Mouse (Mus musculus): ENCODE results near the gene Defb11. TPM values are rescaled to one million over a fixed set of nuclear protein-coding genes. Genes with fewer than 3 reads are reported as not detected.

The Defb11 gene
- not detected in 2 replicates for polyA plus RNA-seq (2021; fragmentation: Nextera tagmentation)
- long read RNA-seq, experiment 1: 0 reads
- long read RNA-seq, experiment 2: 0 reads

DNA sequence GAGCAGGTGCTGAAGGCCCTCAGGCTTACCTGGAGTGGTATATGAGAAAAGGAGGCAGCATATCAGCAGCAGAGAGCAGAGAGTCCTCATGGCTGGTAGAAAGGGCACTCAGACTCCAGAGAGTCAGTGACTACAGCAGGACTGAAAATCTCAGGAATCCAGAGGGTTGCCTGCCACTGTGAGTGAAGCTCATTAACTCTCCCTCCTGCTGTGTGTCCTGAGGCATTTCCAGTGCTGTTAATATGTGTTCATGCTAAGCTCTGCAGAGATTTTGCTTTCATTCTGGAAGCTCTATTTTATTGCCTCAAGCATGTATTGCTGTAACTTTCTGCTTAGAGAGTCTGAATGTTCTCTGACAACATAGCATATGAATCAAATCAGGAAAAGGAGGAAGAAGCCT lies at the start of gene Defb11:
Gene Defb11 (minus strand): TSS at position 123 of the 400 bp plus-strand sequence.

DNA sequence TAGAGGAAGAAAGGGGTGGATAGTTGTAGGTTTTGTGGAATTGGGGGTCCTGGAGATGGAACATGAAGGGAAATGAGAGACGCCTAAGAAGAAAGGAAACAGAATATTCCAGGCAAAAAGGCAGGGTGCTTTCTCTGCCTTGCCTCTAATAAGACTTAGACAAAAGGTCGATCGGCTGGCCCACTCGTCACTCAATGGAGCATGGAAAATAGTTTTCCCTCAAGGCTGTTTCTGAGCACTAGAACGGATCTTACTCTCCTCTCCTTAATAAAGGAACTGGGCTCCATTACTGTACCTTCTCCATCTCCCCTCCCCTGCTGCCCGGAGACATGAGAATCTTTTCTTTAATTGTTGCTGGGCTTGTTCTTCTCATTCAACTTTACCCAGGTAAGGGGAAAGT lies 40.2 kb upstream of the Defb11 start, which contains the start of gene Defb13:
Gene Defb13 (plus strand): TSS at position 301 of the 400 bp plus-strand sequence.

DNA sequence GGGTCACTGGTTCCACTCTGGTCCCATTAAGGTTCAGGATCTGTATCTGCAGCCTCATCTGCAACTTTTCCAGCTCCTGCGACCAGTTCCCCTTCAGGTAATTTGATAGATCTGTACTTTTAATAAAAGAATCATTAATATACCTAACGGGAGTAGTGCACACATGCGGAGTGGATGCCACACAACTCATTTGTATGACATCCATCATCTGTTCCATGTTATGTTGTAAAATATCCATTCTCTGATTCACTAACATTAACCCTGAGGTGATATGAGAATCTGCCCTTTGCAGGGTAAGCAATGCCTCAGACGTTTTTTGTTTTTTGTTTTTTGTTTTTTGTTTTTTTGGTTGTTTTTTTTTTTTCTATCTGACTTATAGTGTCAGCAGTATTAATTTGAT lies 31.8 kb upstream of the Defb11 start, which contains the start of gene Defb35:
Gene Defb35 (plus strand): TSS at position 301 of the 400 bp plus-strand sequence.

DNA sequence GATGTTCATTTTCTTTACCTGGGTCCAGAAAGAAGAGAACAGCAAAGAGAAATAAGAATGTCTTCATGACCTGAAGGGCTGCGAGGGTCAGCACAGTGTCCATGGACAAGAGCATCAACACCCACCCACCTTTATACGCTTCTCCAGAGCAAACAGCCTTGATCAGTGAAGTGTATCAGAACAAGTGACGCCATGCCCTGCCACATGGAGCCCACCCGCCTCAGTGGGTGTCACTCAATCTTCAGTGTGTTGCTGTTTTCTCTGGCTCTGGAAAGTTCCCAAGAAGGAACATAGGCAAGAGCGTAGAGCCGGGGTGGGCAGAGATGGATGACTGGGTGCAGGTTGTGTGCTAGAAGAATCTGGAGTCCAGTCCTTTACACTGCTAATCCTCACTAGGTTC lies 26.4 kb upstream of the Defb11 start, which contains the start of gene Defb15:
Gene Defb15 (minus strand): TSS at position 101 of the 400 bp plus-strand sequence.

DNA sequence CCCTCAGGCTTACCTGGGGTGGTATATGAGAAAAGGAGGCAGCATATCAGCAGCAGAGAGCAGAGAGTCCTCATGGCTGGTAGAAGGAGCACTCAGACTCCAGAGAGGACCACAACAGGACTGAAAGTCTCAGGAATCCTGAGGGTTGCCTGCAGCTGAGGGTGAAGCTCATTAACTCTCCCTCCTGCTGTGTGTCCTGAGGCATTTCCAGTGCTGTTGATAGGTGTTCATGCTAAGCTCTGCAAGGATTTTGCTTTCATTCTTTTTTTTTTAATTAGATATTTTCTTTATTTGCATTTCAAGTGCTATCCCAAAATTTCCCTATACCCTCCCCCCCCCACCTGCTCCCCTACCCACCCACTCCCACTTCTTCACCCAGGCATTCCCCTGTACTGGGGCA lies 20.9 kb downstream of the Defb11 start, which contains the start of gene Defb9:
Gene Defb9 (minus strand): TSS at position 101 of the 400 bp plus-strand sequence.

DNA sequence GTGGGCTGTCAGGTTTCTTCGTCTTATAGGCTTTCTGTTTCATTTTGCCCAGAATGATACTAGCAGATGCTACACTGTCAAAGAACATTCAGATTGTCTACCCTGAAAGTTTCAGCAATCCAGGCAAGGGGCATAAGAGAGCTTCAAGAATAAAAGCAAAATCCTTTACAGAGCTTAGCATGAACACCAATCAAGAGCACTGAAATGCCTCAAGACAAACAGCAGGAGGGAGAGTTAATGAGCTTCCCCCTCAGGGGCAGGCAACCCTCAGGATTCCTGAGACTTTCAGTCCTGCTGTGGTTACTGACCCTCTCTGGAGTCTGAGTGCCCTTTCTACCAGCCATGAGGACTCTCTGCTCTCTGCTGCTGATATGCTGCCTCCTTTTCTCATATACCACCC lies 47.6 kb downstream of the Defb11 start, which contains the start of gene Defb10:
Gene Defb10 (plus strand): TSS at position 316 of the 400 bp plus-strand sequence.

Other genes starting within 250 kb of the Defb11 start
- not detected in 2 replicates for gene Defa34, start 240.6 kb downstream of the Defb11 start, polyA plus RNA-seq (2021; fragmentation: Nextera tagmentation)
- not detected in 2 replicates for gene AY761184, start 202.8 kb downstream of the Defb11 start, polyA plus RNA-seq (2021; fragmentation: Nextera tagmentation)
- not detected in 2 replicates for gene Defa24, start 171.9 kb downstream of the Defb11 start, polyA plus RNA-seq (2021; fragmentation: Nextera tagmentation)
- gene Defb50, start 82.9 kb downstream of the Defb11 start, polyA plus RNA-seq (2021; fragmentation: Nextera tagmentation): not detected in 2 replicates
- not detected in 2 replicates for gene Defb2, start 66.5 kb downstream of the Defb11 start, polyA plus RNA-seq (2021; fragmentation: Nextera tagmentation)
- gene Defb10, start 47.5 kb downstream of the Defb11 start, polyA plus RNA-seq (2021; fragmentation: Nextera tagmentation): not detected in 2 replicates
- gene Defb9, start 21.0 kb downstream of the Defb11 start, polyA plus RNA-seq (2021; fragmentation: Nextera tagmentation): not detected in 2 replicates
- gene Defb15, start 26.3 kb upstream of the Defb11 start, polyA plus RNA-seq (2021; fragmentation: Nextera tagmentation): not detected in 2 replicates
- gene Defb35, start 31.9 kb upstream of the Defb11 start, polyA plus RNA-seq (2021; fragmentation: Nextera tagmentation): not detected in 2 replicates
- gene Defb13, start 40.4 kb upstream of the Defb11 start, polyA plus RNA-seq (2021; fragmentation: Nextera tagmentation): not detected in 2 replicates
- gene Fam90a1a, start 52.3 kb upstream of the Defb11 start, polyA plus RNA-seq (2021; fragmentation: Nextera tagmentation): not detected in 2 replicates
- gene Ccdc70, start 63.4 kb upstream of the Defb11 start, polyA plus RNA-seq (2021; fragmentation: Nextera tagmentation): not detected in 2 replicates
- 0.41 and 0.47 TPM in 2 replicates for gene Atp7b, start 153.9 kb upstream of the Defb11 start, polyA plus RNA-seq (2021; fragmentation: Nextera tagmentation)
- gene Alg11, start 154.3 kb upstream of the Defb11 start, polyA plus RNA-seq (2021; fragmentation: Nextera tagmentation): 15.2 and 22.9 TPM in 2 replicates
- gene Nek5, start 218.6 kb upstream of the Defb11 start, polyA plus RNA-seq (2021; fragmentation: Nextera tagmentation): 0.09 and 0.34 TPM in 2 replicates

Measured in left cerebral cortex, adult 6 months (tissue).